Mouse (Mus musculus) hindbrain, embryonic 14.5 days (tissue): ENCODE measurements at regions not wholly inside any gene's neighbourhood (a gene's known extent, or its start where the extent isn't known, plus 50 kb on each side); places are given as distances from the start of the nearest gene placed in this dataset.

Experiments used
- ATAC-seq: fragments of 200-750 bp; cut with Nextera tagmentation; 2 replicates; pipeline ENCODE4 v1.8.0; 2017; ENCODE audit warnings: moderate number of reproducible peaks, mild to moderate bottlenecking, moderate TSS enrichment, moderate library complexity; ENCODE audit not compliant: low FRiP score
- DNase-seq: peaks from one replicate; pipeline ENCODE4 v3.0.0-alpha.2; 2015; ENCODE audit warnings: low spot score
- H3K27ac ChIP-seq: fragments of 300-500 bp; sonication (generic); 2 replicates; pipeline ENCODE4 v1.5.1; 2014; ENCODE audit warnings: mild to moderate bottlenecking, moderate library complexity
- H3K27me3 ChIP-seq: fragments of 300-500 bp; sonication (generic); 2 replicates; pipeline ENCODE4 v1.6.1; 2014; ENCODE audit warnings: mild to moderate bottlenecking, low read length, mixed read lengths; ENCODE audit not compliant: control insufficient read depth, insufficient read depth
- H3K36me3 ChIP-seq: fragments of 300-500 bp; sonication (generic); replicated peaks from 2 replicates; pipeline ENCODE4 v1.6.1; 2014; ENCODE audit not compliant: control insufficient read depth, insufficient read depth
- H3K4me1 ChIP-seq: fragments of 300-500 bp; sonication (generic); replicated peaks from 2 replicates; pipeline ENCODE4 v1.6.1; 2014; ENCODE audit warnings: antibody characterized with exemption, low read length, mixed read lengths; ENCODE audit not compliant: control insufficient read depth, insufficient read depth
- H3K4me2 ChIP-seq: fragments of 300-500 bp; sonication (generic); replicated peaks from 2 replicates; pipeline ENCODE4 v1.6.1; 2014; ENCODE audit warnings: mild to moderate bottlenecking, moderate library complexity
- H3K4me3 ChIP-seq: fragments of 300-500 bp; sonication (generic); replicated peaks from 2 replicates; pipeline ENCODE4 v1.5.1; 2014; ENCODE audit warnings: mild to moderate bottlenecking, low read length
- H3K9ac ChIP-seq: fragments of 300-500 bp; sonication (generic); 2 replicates; pipeline ENCODE4 v1.6.1; 2014
- H3K9me3 ChIP-seq: fragments of 300-500 bp; sonication (generic); 2 replicates; pipeline ENCODE4 v1.6.1; 2016; ENCODE audit warnings: low read length; ENCODE audit not compliant: control insufficient read depth
- WGBS: fragments of 180-500 bp; shearing (Covaris S2); extraction: QIAGEN DNeasy Blood & Tissue Kit; methylation state at CpG from one replicate; pipeline ENCODE4 v1.1.7; 2014; 5-methylcytosine and 5-hydroxymethylcytosine counted together

- no peaks in the 10 kb centered on the region for H3K9me3 ChIP-seq
- H3K27ac ChIP-seq: no peak overlapping the region
- H3K4me1 ChIP-seq: no peaks in the 10 kb centered on the region
- no peak overlapping the region for H3K4me2 ChIP-seq
- ATAC-seq (no peak), DNase-seq (no peak)
- no peak overlapping the region for H3K4me3 ChIP-seq
- no peaks in the 10 kb centered on the region for H3K27me3 ChIP-seq
- no peak overlapping the region for H3K9ac ChIP-seq
- no peaks in the 10 kb centered on the region for H3K36me3 ChIP-seq
These were observed 74.2 kb upstream of the Dhx40 start for GRCm38 (mm10) chr11:86881710-86882109.

GRCm38 (mm10) chr11:86879356-86879905, 71.9 kb upstream of the Dhx40 start:
- Histone ChIP-seq H3K4me2 (no peak overlapping the region), H3K9ac (no peak overlapping the region), H3K4me3 (no peak overlapping the region), H3K27ac (no peak overlapping the region), H3K36me3 (no peaks in the 10 kb centered on the region), H3K9me3 (no peaks in the 10 kb centered on the region), H3K4me1 (no peaks in the 10 kb centered on the region), H3K27me3 (no peaks in the 10 kb centered on the region)
- 69% methylated on average over 6 of the region's 6 CpGs for WGBS
- DNase-seq (no peak), ATAC-seq (no peak)

- 0 out of 2 replicates have a peak, but pooled peaks cover under 1% of the 10 kb centered on the region for H3K4me1 ChIP-seq
- DNase-seq (no peak), ATAC-seq (no peak)
- no peaks in the 10 kb centered on the region for H3K9me3 ChIP-seq
- no peaks in the 10 kb centered on the region for H3K27me3 ChIP-seq
- H3K9ac ChIP-seq: no peak overlapping the region
- H3K4me3 ChIP-seq: no peak overlapping the region
- no peaks in the 10 kb centered on the region for H3K36me3 ChIP-seq
- H3K4me2 ChIP-seq: no peak overlapping the region
- no peak overlapping the region for H3K27ac ChIP-seq
- 87% methylated on average over 11 of the region's 11 CpGs for WGBS
These were observed 71.0 kb upstream of the Dhx40 start for GRCm38 (mm10) chr11:86878327-86879065.

- H3K4me2 ChIP-seq: no peak overlapping the region
- H3K27ac ChIP-seq: no peak overlapping the region
- 49% methylated on average over 8 of the region's 8 CpGs for WGBS
- H3K27me3 ChIP-seq: no peaks in the 10 kb centered on the region
- DNase-seq (no peak), ATAC-seq (no peak)
- no peaks in the 10 kb centered on the region for H3K36me3 ChIP-seq
- H3K4me3 ChIP-seq: no peak overlapping the region
- no peaks in the 10 kb centered on the region for H3K9me3 ChIP-seq
- peaks cover 6% of the 10 kb centered on the region; the same call in 1 of the 2 replicates for H3K4me1 ChIP-seq
- H3K9ac ChIP-seq: no peak overlapping the region
These were observed 69.0 kb upstream of the Dhx40 start for GRCm38 (mm10) chr11:86876509-86876908.

- 92% methylated on average over 1 of the region's 1 CpGs for WGBS
- H3K4me1 ChIP-seq: peaks cover 6% of the 10 kb centered on the region; the same call in 1 of the 2 replicates
These were observed 68.2 kb upstream of the Dhx40 start for GRCm38 (mm10) chr11:86875738-86876137.

GRCm38 (mm10) chr11:86874666-86875295, 67.2 kb upstream of the Dhx40 start:
- no peak overlapping the region for H3K4me3 ChIP-seq
- H3K27me3 ChIP-seq: no peaks in the 10 kb centered on the region
- peak overlapping the region; percentile 48 for H3K27ac ChIP-seq
- peak; percentile 46 for DNase-seq
- peaks cover 6% of the 10 kb centered on the region; the same call in 1 of the 2 replicates for H3K4me1 ChIP-seq
- no peak overlapping the region for H3K9ac ChIP-seq
- ATAC-seq: no peak
- no peak overlapping the region for H3K4me2 ChIP-seq
- H3K36me3 ChIP-seq: no peaks in the 10 kb centered on the region
- H3K9me3 ChIP-seq: no peaks in the 10 kb centered on the region
- 72% methylated on average over 12 of the region's 12 CpGs for WGBS

More at GRCm38 (mm10) chr11:86875738-86876137, 68.2 kb upstream of the Dhx40 start:
- no peak overlapping the region for H3K27ac ChIP-seq
- H3K27me3 ChIP-seq: no peaks in the 10 kb centered on the region
- no peak for DNase-seq
- no peaks in the 10 kb centered on the region for H3K9me3 ChIP-seq
- no peak overlapping the region for H3K4me2 ChIP-seq
- no peak overlapping the region for H3K9ac ChIP-seq
- H3K4me3 ChIP-seq: no peak overlapping the region
- no peaks in the 10 kb centered on the region for H3K36me3 ChIP-seq
- no peak for ATAC-seq

GRCm38 (mm10) chr11:86873406-86873700, 65.8 kb upstream of the Dhx40 start:
- H3K36me3 ChIP-seq: no peaks in the 10 kb centered on the region
- ATAC-seq (no peak), DNase-seq (no peak)
- no peak overlapping the region for H3K9ac ChIP-seq
- 41% methylated on average over 1 of the region's 1 CpGs for WGBS
- no peaks in the 10 kb centered on the region for H3K27me3 ChIP-seq
- peaks cover 6% of the 10 kb centered on the region; the same call in 1 of the 2 replicates for H3K4me1 ChIP-seq
- H3K27ac ChIP-seq: peak overlapping the region; percentile 71
- H3K4me2 ChIP-seq: no peak overlapping the region
- H3K9me3 ChIP-seq: no peaks in the 10 kb centered on the region
- H3K4me3 ChIP-seq: no peak overlapping the region

- Histone ChIP-seq H3K4me2 (no peak overlapping the region), H3K27me3 (no peaks in the 10 kb centered on the region), H3K4me1 (peaks cover 6% of the 10 kb centered on the region; the same call in 1 of the 2 replicates), H3K4me3 (no peak overlapping the region), H3K9ac (no peak overlapping the region), H3K27ac (peak overlapping the region; percentile 71), H3K9me3 (no peaks in the 10 kb centered on the region), H3K36me3 (no peaks in the 10 kb centered on the region)
- peak; percentile 42 for DNase-seq
- WGBS: 58% methylated on average over 10 of the region's 10 CpGs
- ATAC-seq: no peak; the same call in 1 of the 2 replicates
These were observed 65.2 kb upstream of the Dhx40 start for GRCm38 (mm10) chr11:86872537-86873405.

GRCm38 (mm10) chr11:86871782-86872181, 64.2 kb upstream of the Dhx40 start:
- ATAC-seq (no peak), DNase-seq (no peak)
- Histone ChIP-seq H3K27me3 (no peaks in the 10 kb centered on the region), H3K9me3 (no peaks in the 10 kb centered on the region), H3K36me3 (no peaks in the 10 kb centered on the region), H3K4me3 (no peak overlapping the region), H3K9ac (no peak overlapping the region), H3K27ac (no peak overlapping the region), H3K4me1 (peaks cover 6% of the 10 kb centered on the region; the same call in 1 of the 2 replicates), H3K4me2 (no peak overlapping the region)
- WGBS: 59% methylated on average over 4 of the region's 4 CpGs
